Mouse (Mus musculus): ENCODE measurements around the gene Mapk14. TPM values are rescaled to one million over a fixed set of nuclear protein-coding genes. Genes with fewer than 3 reads are reported as not detected.

Gene Mapk14
- total and polyA plus RNA-seq, 3 experiments: 61.5 to 93.2 TPM; not detected in 1

DNA sequence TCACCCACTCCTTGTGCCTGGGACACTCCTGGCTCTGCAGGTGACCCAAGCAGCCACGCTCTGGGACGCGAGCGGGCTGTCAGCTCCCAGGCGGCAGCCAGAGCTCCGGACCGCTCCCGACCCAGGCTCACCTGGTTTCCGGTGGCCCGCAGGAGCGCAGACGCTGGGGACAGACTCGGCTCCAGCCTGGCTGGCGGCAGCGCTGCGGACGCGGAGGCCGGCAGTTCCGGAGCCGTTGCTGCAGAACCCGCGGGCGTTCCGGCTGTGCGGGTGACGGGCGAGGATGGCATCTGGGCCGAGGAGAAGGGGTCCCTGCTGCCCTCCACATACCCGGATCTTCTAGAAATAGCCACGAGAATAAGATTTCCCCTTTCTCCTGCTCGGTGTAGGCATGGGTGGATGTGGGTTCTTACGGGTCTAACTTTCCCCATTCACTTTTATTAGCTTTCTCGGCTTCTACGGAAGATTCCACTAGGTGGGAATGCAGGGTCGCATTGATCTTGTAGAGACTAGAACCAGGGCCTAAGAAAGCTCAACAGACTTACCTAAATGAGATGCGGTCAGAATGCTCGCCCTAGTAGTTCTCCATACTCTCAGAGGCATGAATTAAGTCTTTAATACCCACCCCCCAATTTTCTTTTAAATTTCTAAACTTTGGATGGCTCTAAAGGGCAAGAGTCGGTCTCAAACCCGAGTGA, 1.4 kb upstream of the Mapk14 start, which contains the start of gene Slc26a8 (continued):
- no peak for TF ChIP-seq MAFK (IDR thresholded peaks at IDR 0.05; ENCODE audit: borderline replicate concordance, low read depth, low read length)

DNA sequence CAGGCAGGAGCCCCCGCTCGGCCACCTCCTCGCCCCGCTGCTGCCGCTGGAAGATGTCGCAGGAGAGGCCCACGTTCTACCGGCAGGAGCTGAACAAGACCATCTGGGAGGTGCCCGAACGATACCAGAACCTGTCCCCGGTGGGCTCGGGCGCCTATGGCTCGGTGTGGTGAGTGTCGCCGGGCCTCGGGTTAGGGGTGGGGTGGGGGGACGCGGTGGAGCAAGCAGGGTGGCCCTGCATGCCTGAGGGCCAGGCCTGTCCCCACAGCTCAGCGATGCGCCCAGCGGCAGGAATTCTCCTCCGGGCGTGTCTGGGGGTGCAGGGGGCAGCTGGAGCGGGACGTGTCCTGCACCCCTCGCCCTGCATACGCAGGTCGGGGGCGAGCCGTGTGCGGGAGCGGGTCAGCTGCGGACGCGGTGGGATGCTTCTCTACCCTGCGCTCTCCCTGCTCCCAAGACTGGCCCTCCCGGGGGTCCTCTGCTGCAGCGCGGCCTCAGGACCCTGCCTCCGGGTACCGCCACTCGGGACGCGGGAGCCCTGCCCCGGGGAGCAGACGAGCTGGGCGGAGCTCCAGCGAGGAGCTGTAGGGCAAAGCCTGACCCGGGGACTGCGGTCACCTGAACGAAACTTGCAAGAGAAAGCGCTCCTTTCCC, 685 bp downstream of the Mapk14 start:
- H3K9ac ChIP-seq (ENCODE audit: control insufficient read depth, low read depth, low read length, poor library complexity, severe bottlenecking): peak overlapping the region; percentile 97
- no peaks in the 10 kb centered on the region for H3K27me3 ChIP-seq (ENCODE audit: control insufficient read depth in 1 of 2, insufficient read depth in 2 of 2, low read length in 2 of 2)
- peak overlapping the region; percentile 88 for H3K27ac ChIP-seq (ENCODE audit: control insufficient read depth, low read depth, low read length)
- DNase-seq (ENCODE audit: low read depth, low spot score): peak; percentile 53
- peaks cover 0 to 49% of the 10 kb centered on the region in 2 experiments; a peak in 2 of 4 replicates for H3K36me3 ChIP-seq (ENCODE audit: control insufficient read depth in 1 of 2, insufficient read depth in 2 of 2, low read length in 2 of 2)
- peak overlapping the region; percentile 58 to 97 for H3K4me3 ChIP-seq (ENCODE audit: control insufficient read depth in 1 of 2, insufficient read depth in 1 of 2, low read depth in 2 of 2, low read length in 2 of 2)
- peaks cover 13 to 28% of the 10 kb centered on the region in 2 experiments for H3K4me1 ChIP-seq (ENCODE audit: control insufficient read depth in 1 of 2, insufficient read depth in 2 of 2, low read length in 2 of 2)
- TF ChIP-seq CHD1 (IDR thresholded peaks at IDR 0.05; ENCODE audit: low read depth, low read length): peak; percentile 18; the same call in 1 of the 2 replicates
- no peak for TF ChIP-seq MAX (IDR thresholded peaks at IDR 0.05; ENCODE audit: low read length)
- TF ChIP-seq ZC3H11A (IDR thresholded peaks at IDR 0.05; ENCODE audit: low read depth, low read length): no peak
- H3K9me3 ChIP-seq (replicated peaks; ENCODE audit: insufficient read depth, low read length): no peaks in the 10 kb centered on the region
- H3K79me2 ChIP-seq (ENCODE audit: control insufficient read depth, insufficient read depth, low read length, poor library complexity): peaks cover 57% of the 10 kb centered on the region

DNA sequence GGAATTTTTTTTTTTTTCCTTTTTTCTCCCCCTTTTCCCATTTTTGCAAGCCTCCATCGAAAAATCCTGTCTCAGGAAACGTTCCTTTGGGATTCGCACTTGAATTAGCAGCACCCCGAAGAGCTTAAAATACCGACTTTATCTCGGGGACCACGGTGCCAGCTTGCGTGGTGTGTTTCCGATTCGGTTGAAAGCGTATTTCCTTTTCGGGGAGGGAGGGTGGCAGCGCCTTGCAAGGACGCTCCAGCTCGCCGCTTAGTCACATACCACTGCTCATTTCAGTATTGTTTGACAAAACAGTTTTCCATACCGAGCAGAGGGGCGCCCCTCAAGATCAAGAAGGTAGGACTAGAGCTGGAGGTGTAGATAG, 1.2 kb downstream of the Mapk14 start:
- Histone ChIP-seq H3K79me2 (ENCODE audit: control insufficient read depth, insufficient read depth, low read length, poor library complexity) (peaks cover 58% of the 10 kb centered on the region), H3K4me3 (ENCODE audit: control insufficient read depth in 1 of 2, insufficient read depth in 1 of 2, low read depth in 2 of 2, low read length in 2 of 2) (peak overlapping the region; percentile 58 to 97), H3K9me3 (replicated peaks; ENCODE audit: insufficient read depth, low read length) (no peaks in the 10 kb centered on the region), H3K27ac (ENCODE audit: control insufficient read depth, low read depth, low read length) (peak overlapping the region; percentile 88), H3K4me1 (ENCODE audit: control insufficient read depth in 1 of 2, insufficient read depth in 2 of 2, low read length in 2 of 2) (peaks cover 13 to 33% of the 10 kb centered on the region in 2 experiments), H3K27me3 (ENCODE audit: control insufficient read depth in 1 of 2, insufficient read depth in 2 of 2, low read length in 2 of 2) (no peaks in the 10 kb centered on the region), H3K36me3 (ENCODE audit: control insufficient read depth in 1 of 2, insufficient read depth in 2 of 2, low read length in 2 of 2) (peaks cover 0 to 52% of the 10 kb centered on the region in 2 experiments; a peak in 2 of 4 replicates), H3K9ac (ENCODE audit: control insufficient read depth, low read depth, low read length, poor library complexity, severe bottlenecking) (peak overlapping the region; percentile 97)
- peak; percentile 88 for DNase-seq (ENCODE audit: low read depth, low spot score)
- TF ChIP-seq MEF2A (IDR thresholded peaks at IDR 0.05; ENCODE audit: extremely low read depth, insufficient replicate concordance, low read depth, low read length, poor library complexity, severe bottlenecking) (0 out of 2 replicates have a peak, but pooled peaks have one; percentile 57), RCOR1 (IDR thresholded peaks at IDR 0.05; ENCODE audit: low read depth, low read length) (peak; percentile 15; the same call in 1 of the 2 replicates), E2F4 (IDR thresholded peaks at IDR 0.05; ENCODE audit: borderline replicate concordance, low read depth, low read length) (no peak), GATA1 (IDR thresholded peaks at IDR 0.05; ENCODE audit: low read depth, low read length) (peak; percentile 63; the same call in 1 of the 2 replicates), NELFE (IDR thresholded peaks at IDR 0.05; ENCODE audit: low read depth, low read length) (peak; percentile 16; the same call in 1 of the 2 replicates), ZMIZ1 (IDR thresholded peaks at IDR 0.05; ENCODE audit: low read depth, low read length) (no peak), MAFK (IDR thresholded peaks at IDR 0.05; ENCODE audit: borderline replicate concordance, low read depth, low read length) (no peak; the same call in 1 of the 2 replicates), HCFC1 (IDR thresholded peaks at IDR 0.05; ENCODE audit: low read depth, low read length) (peak; percentile 57; the same call in 1 of the 2 replicates), CHD1 (IDR thresholded peaks at IDR 0.05; ENCODE audit: low read depth, low read length) (0 out of 2 replicates have a peak, but pooled peaks have one; percentile 60), TBP (IDR thresholded peaks at IDR 0.05; ENCODE audit: low read depth, low read length) (peak; percentile 53; the same call in 1 of the 2 replicates), MAX (IDR thresholded peaks at IDR 0.05; ENCODE audit: low read length) (peak; percentile 45; the same call in 1 of the 2 replicates), TCF12 (IDR thresholded peaks at IDR 0.05; ENCODE audit: low read depth, low read length) (peak; percentile 70), MYC (IDR thresholded peaks at IDR 0.05; ENCODE audit: low read depth, low read length) (0 out of 2 replicates have a peak, but pooled peaks have one; percentile 54), BHLHE40 (IDR thresholded peaks at IDR 0.05; ENCODE audit: borderline replicate concordance, low read depth, low read length) (no peak; the same call in 1 of the 2 replicates), USF2 (IDR thresholded peaks at IDR 0.05; ENCODE audit: borderline replicate concordance in 1 of 2, insufficient read depth in 1 of 2, low read depth in 1 of 2, low read length in 2 of 2) (no peak), NRF1 (IDR thresholded peaks at IDR 0.05; ENCODE audit: insufficient read depth, low read depth, low read length, poor library complexity, severe bottlenecking) (no peak), EP300 (IDR thresholded peaks at IDR 0.05; ENCODE audit: low read depth in 1 of 2, low read length in 2 of 2) (peak in 1 of 2 experiments; percentile 72; a peak in 2 of 4 replicates), SIN3A (IDR thresholded peaks at IDR 0.05; ENCODE audit: low read length) (peak; percentile 84), JUND (IDR thresholded peaks at IDR 0.05; ENCODE audit: low read depth, low read length) (no peak), MAZ (IDR thresholded peaks at IDR 0.05; ENCODE audit: low read depth, low read length) (peak; percentile 62; the same call in 1 of the 2 replicates), ELF1 (IDR thresholded peaks at IDR 0.05; ENCODE audit: low read depth, low read length) (no peak), TAL1 (IDR thresholded peaks at IDR 0.05; ENCODE audit: low read length) (peak; percentile 77), ETS1 (IDR thresholded peaks at IDR 0.05; ENCODE audit: low read depth, low read length) (0 out of 2 replicates have a peak, but pooled peaks have one; percentile 36)
